Mouse (Mus musculus) midbrain, embryonic 16.5 days (tissue): ENCODE results near the gene Ociad2. TPM values are rescaled to one million over a fixed set of nuclear protein-coding genes. Genes with fewer than 3 reads are reported as not detected.

Experiments used
- ATAC-seq: fragments of 200-750 bp; cut with Nextera tagmentation; 2 replicates; pipeline ENCODE4 v1.8.0; 2017; ENCODE audit warnings: moderate TSS enrichment
- H3K27ac ChIP-seq: fragments of 300-500 bp; sonication (generic); 2 replicates; pipeline ENCODE4 v1.5.1; 2014; ENCODE audit warnings: mild to moderate bottlenecking, low read length, mixed read lengths
- H3K27me3 ChIP-seq: fragments of 300-500 bp; sonication (generic); 2 replicates; pipeline ENCODE4 v1.6.1; 2014; ENCODE audit warnings: low read depth, low read length, mixed read lengths; ENCODE audit not compliant: control insufficient read depth, insufficient read depth
- H3K36me3 ChIP-seq: fragments of 300-500 bp; sonication (generic); 2 replicates; pipeline ENCODE4 v1.6.1; 2014; ENCODE audit warnings: mild to moderate bottlenecking, low read length, moderate library complexity, mixed read lengths; ENCODE audit not compliant: control insufficient read depth, insufficient read depth
- H3K4me1 ChIP-seq: fragments of 300-500 bp; sonication (generic); 2 replicates; pipeline ENCODE4 v1.6.1; 2014; ENCODE audit warnings: mild to moderate bottlenecking, low read length, mixed read lengths; ENCODE audit not compliant: control insufficient read depth, insufficient read depth
- H3K4me2 ChIP-seq: fragments of 300-500 bp; sonication (generic); 2 replicates; pipeline ENCODE4 v1.6.1; 2014; ENCODE audit warnings: mild to moderate bottlenecking, low read length, mixed read lengths
- H3K4me3 ChIP-seq: fragments of 300-500 bp; sonication (generic); 2 replicates; pipeline ENCODE4 v1.5.1; 2014; ENCODE audit warnings: low read depth, mild to moderate bottlenecking, low read length, moderate library complexity, mixed read lengths
- H3K9ac ChIP-seq: fragments of 300-500 bp; sonication (generic); 2 replicates; pipeline ENCODE4 v1.6.1; 2014; ENCODE audit warnings: low read depth, low read length, mixed read lengths
- H3K9me3 ChIP-seq: fragments of 300-500 bp; sonication (generic); replicated peaks from 2 replicates; pipeline ENCODE4 v1.6.1; 2014; ENCODE audit warnings: mild to moderate bottlenecking, low read length, mixed read lengths; ENCODE audit not compliant: control insufficient read depth, poor library complexity, severe bottlenecking
- WGBS: fragments of 180-500 bp; shearing (Covaris S2); extraction: QIAGEN DNeasy Blood & Tissue Kit; methylation state at CpG from one replicate; pipeline ENCODE4 v1.1.7; 2014; 5-methylcytosine and 5-hydroxymethylcytosine counted together
- polyA plus RNA-seq: library from polyadenylated mRNA; unstranded; fragments of >200 nt; fragmentation: Nextera tagmentation; extraction: Ambion mirVana; gene quantifications from 2 replicates; pipeline ENCODE4 v1.2.1, GENCODE M21; 2015

Ociad2 gene
- polyA plus RNA-seq: 28.3 and 34.5 TPM in 2 replicates

DNA sequence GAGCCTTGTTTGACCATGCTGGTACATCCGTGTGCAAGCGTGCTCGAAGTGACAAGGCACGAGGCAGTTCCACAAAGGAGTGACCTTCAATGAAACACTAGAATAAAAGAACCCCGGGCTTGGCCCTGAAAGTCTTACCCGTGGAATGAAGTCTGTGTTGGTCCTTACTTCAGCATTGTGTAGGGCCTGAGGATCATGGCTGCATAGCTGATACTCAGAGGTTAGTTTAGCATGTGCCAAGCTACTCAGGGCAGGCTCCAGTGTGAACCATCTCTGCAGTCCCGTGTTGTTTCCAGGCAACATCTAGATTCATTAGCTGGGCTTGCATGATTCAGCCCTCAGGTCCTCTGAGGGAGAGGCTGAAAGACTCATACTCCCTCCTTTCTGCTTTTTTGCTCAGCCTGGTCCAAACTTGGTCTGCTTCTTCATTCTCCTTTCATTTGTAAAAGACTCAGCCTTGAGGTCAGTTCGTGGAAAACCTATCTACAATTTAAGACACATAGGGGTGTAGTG lies at the start of gene Ociad2:
TSS of gene Ociad2 (minus strand) at position 306 of the 513 bp plus-strand sequence.
- 79% methylated on average over 8 of the region's 8 CpGs for WGBS
- H3K27me3 ChIP-seq: no peaks in the 10 kb centered on the region
- no peaks in the 10 kb centered on the region for H3K36me3 ChIP-seq
- ATAC-seq: no peak
- H3K4me2 ChIP-seq: no peak within 1 kb of the TSS
- H3K4me1 ChIP-seq: peaks cover 16% of the 10 kb centered on the region
- no peaks in the 10 kb centered on the region for H3K9me3 ChIP-seq
- H3K9ac ChIP-seq: no peak within 1 kb of the TSS
- H3K27ac ChIP-seq: no peak within 1 kb of the TSS
- no peak within 1 kb of the TSS for H3K4me3 ChIP-seq

DNA sequence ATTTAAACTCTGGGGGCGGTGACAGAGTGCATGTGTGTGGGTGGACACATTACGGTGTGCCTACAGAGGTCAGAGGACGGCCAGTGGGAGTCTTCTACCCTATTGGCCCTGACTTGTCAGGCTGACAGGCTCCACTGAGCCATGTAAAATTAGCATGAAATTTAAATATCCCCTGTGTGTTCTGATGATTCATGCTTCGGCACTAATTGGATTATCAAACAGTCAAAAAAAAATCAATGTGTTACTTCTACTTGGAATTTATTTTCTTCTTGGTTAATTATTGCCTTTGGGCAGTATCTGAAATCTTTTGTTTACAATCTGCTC lies 42.8 kb upstream of the Ociad2 start:
- Histone ChIP-seq H3K4me2 (no peak overlapping the region), H3K4me1 (no peaks in the 10 kb centered on the region), H3K27ac (no peak overlapping the region), H3K36me3 (no peaks in the 10 kb centered on the region), H3K27me3 (peaks cover 7% of the 10 kb centered on the region; the same call in 1 of the 2 replicates), H3K9me3 (no peaks in the 10 kb centered on the region), H3K9ac (no peak overlapping the region), H3K4me3 (no peak overlapping the region)
- ATAC-seq: peak; percentile 63
- WGBS: 21% methylated on average over 4 of the region's 4 CpGs

DNA sequence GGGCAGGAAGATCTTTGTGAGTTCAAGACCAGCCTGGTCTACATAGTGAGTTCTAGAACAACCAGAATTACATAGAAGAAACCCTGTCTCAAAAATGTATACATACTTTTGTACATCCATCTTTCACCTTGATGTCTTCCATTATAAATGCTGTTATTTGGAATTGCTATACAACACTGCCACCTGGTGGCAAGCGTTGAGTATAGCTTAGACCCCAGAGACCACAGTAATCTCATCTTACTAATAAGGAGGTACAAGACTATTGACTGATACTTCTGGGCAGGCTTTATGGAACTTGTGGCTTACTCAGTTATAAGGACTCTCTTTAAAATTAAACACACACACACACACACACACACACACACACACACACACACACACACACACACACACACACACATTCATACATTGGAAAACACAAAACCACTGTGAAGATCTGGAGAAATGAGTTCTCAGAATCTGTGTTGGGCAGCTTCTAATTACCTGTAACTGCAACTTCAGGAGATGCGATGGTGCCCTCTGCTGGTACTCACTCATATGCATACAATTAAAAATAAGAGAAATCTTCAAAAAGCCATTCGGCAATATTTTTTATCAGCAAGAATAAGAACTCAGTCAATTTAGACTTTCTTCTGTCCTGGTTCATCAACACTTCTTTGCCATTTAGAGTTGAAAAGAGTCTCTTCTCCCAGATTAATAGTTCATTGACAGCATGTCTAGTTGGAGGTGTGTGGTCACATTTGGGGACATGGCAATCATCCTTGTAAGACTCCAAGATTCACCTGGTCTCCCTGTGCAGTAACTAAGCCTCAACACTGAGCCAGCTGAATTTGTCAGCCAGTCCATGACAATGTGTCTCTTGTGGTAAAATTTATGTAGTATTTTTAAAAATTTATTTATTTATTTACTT lies 42.2 kb upstream of the Ociad2 start:
- peak; percentile 52; the same call in 1 of the 2 replicates for ATAC-seq
- peaks cover 7% of the 10 kb centered on the region; the same call in 1 of the 2 replicates for H3K27me3 ChIP-seq
- WGBS: 25% methylated on average over 3 of the region's 3 CpGs
- H3K9ac ChIP-seq: no peak overlapping the region
- H3K9me3 ChIP-seq: no peaks in the 10 kb centered on the region
- H3K27ac ChIP-seq: no peak overlapping the region
- no peaks in the 10 kb centered on the region for H3K36me3 ChIP-seq
- no peak overlapping the region for H3K4me3 ChIP-seq
- no peak overlapping the region for H3K4me2 ChIP-seq
- H3K4me1 ChIP-seq: no peaks in the 10 kb centered on the region

DNA sequence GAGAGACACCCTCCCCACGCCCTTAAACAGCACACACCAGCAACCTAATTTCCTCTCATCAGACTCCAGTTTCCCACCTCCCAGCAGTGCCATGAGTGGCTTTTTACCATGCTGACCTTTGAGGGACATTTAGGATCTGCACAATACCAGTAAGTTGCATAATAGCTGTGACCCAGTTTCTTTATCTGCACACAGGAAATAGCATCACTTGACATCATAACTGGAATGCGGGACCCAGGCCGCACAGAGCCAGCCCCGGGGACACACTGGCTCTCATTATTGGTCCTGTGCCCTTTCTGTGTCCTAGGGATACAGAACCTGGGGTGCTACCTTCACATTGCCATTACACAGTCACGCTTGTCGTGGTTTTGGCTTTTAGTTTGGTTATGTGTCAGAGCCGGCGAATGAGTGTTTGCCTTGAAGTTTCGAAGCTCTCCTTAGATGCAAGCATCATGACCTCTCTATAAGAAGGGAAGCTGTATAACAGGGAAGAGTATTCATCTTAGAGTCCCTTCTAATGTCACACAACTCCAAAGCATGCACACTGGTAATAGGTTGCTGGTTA lies 41.2 kb upstream of the Ociad2 start:
- WGBS: 87% methylated on average over 9 of the region's 9 CpGs
- H3K27me3 ChIP-seq: peaks cover 7% of the 10 kb centered on the region; the same call in 1 of the 2 replicates
- H3K4me1 ChIP-seq: no peaks in the 10 kb centered on the region
- ATAC-seq: no peak
- no peak overlapping the region for H3K27ac ChIP-seq
- H3K9ac ChIP-seq: no peak overlapping the region
- H3K4me3 ChIP-seq: no peak overlapping the region
- H3K4me2 ChIP-seq: no peak overlapping the region
- H3K36me3 ChIP-seq: no peaks in the 10 kb centered on the region
- H3K9me3 ChIP-seq: no peaks in the 10 kb centered on the region

DNA sequence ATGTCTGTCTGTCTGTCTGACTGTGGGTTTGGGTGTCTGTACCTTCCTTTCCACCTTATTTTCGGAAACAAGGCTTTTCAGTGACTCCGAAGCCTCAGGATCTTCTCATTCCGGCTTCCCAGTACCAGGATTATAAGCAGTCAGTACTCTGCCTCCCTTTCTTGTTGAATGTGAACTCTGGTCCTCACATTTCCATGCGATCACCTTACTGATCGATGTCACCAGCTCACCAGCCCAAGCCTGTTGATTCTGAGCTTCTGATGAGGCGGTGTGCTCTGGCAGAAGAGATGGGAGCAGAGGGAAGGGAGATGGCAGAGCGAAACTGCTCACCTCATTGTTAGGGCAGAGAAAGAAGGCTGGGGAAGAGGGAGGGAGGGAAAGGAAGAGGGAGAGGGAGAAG lies 40.7 kb upstream of the Ociad2 start:
- Histone ChIP-seq H3K9me3 (no peaks in the 10 kb centered on the region), H3K9ac (no peak overlapping the region), H3K36me3 (no peaks in the 10 kb centered on the region), H3K4me1 (no peaks in the 10 kb centered on the region), H3K27me3 (peaks cover 7% of the 10 kb centered on the region; the same call in 1 of the 2 replicates), H3K4me3 (no peak overlapping the region), H3K4me2 (no peak overlapping the region), H3K27ac (no peak overlapping the region)
- WGBS: 78% methylated on average over 6 of the region's 7 CpGs
- no peak for ATAC-seq

DNA sequence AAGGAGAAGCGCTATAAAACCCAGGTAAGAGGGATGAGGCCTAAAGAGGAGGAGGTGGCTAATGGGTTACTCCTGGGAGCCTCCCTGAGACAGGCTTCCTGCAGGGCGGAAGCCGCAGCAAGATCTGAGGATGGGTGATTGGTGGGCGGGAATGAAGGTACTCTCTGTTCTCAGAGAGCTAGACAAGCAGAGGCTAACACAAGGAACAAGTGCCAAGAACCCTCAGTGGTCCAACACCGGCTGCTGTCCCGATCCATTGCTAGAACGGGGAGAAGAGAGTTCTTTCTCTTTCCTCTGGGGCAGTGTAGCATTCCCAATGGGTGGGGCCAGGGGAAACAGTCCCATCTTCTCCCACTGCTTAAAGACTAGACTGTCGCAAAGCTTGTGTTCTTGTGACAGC lies 40.0 kb upstream of the Ociad2 start:
- no peaks in the 10 kb centered on the region for H3K9me3 ChIP-seq
- H3K36me3 ChIP-seq: no peaks in the 10 kb centered on the region
- no peak for ATAC-seq
- H3K4me3 ChIP-seq: no peak overlapping the region
- H3K27me3 ChIP-seq: peaks cover 7% of the 10 kb centered on the region; the same call in 1 of the 2 replicates
- no peak overlapping the region for H3K9ac ChIP-seq
- H3K27ac ChIP-seq: no peak overlapping the region
- no peak overlapping the region for H3K4me2 ChIP-seq
- WGBS: 68% methylated on average over 8 of the region's 8 CpGs
- no peaks in the 10 kb centered on the region; the same call in 1 of the 2 replicates for H3K4me1 ChIP-seq

DNA sequence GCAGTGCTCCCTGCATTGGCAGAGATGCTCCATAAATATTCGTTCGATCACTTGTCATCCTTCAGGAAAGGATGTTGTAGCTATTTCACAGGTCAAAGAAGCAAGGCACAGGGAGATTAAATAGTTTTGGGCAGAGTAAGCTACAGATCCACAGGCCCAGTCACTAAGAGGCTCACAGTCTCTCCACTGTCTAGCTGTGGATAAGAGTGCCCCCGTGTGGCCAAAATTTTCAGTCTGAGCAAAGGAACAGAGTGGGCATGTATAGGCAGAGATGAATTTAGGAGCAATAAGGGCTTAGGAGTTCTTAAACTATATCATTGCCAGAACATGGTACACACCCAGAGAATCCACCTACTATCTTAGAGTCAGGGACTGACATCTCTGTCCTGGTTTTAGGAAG lies 39.1 kb upstream of the Ociad2 start:
- peaks cover 7% of the 10 kb centered on the region; the same call in 1 of the 2 replicates for H3K27me3 ChIP-seq
- no peaks in the 10 kb centered on the region; the same call in 1 of the 2 replicates for H3K4me1 ChIP-seq
- WGBS: 30% methylated on average over 3 of the region's 3 CpGs
- H3K9me3 ChIP-seq: no peaks in the 10 kb centered on the region
- H3K4me3 ChIP-seq: no peak overlapping the region
- H3K4me2 ChIP-seq: no peak overlapping the region
- H3K27ac ChIP-seq: no peak overlapping the region
- no peak overlapping the region for H3K9ac ChIP-seq
- H3K36me3 ChIP-seq: no peaks in the 10 kb centered on the region
- peak; percentile 80 for ATAC-seq

DNA sequence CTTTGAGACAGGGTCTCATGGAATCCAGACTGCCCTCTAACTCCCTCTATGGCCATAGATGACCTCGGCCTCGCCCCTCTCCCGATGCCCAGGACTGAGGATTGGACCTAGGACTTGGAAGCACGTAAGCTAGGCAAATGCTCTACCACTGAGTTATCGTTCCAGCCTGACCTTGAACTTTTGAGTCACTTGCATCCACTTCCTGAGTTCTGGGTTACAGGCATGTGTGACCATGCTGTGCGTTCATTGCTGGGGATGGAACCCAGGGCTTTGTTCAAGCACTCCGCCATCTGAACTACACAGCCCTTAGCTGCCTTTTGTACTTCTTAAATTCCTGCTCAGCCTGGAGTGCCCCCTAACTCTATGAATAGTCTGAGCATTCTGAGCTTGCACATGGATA lies 35.7 kb upstream of the Ociad2 start:
- no peak overlapping the region for H3K9ac ChIP-seq
- ATAC-seq: no peak
- H3K27ac ChIP-seq: no peak overlapping the region
- peaks cover 6% of the 10 kb centered on the region; the same call in 1 of the 2 replicates for H3K27me3 ChIP-seq
- no peak overlapping the region for H3K4me2 ChIP-seq
- WGBS: 75% methylated on average over 7 of the region's 7 CpGs
- no peaks in the 10 kb centered on the region for H3K9me3 ChIP-seq
- H3K4me3 ChIP-seq: no peak overlapping the region
- no peaks in the 10 kb centered on the region; the same call in 1 of the 2 replicates for H3K4me1 ChIP-seq
- no peaks in the 10 kb centered on the region for H3K36me3 ChIP-seq

DNA sequence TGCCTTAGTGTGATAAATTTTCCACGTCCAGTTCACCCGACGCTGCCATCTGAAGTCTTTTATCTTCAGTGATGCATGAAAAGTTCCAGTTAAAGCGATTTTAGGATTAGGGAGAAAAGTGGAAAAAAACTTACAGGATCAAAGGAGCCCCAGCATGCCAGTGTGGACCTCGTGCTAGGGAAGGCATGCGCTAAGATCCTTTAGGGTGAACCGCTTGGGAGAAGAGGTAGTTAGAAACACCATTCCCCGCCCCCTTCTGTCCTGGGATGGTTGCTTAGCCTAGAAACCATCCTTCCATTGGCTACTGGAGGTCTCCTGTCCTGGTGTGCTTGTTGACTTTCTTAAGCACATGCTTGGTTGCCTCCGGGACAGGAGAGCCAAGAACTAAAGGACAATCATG lies 35.2 kb upstream of the Ociad2 start:
- Histone ChIP-seq H3K27me3 (peaks cover 1% of the 10 kb centered on the region; the same call in 1 of the 2 replicates), H3K9me3 (no peaks in the 10 kb centered on the region), H3K9ac (no peak overlapping the region), H3K4me2 (no peak overlapping the region), H3K27ac (no peak overlapping the region), H3K4me1 (no peaks in the 10 kb centered on the region; the same call in 1 of the 2 replicates), H3K36me3 (no peaks in the 10 kb centered on the region), H3K4me3 (no peak overlapping the region)
- ATAC-seq: 0 out of 2 replicates have a peak, but pooled peaks have one; percentile 48
- WGBS: 30% methylated on average over 9 of the region's 9 CpGs
